Mouse (Mus musculus) right cerebral cortex, postnatal 10 days (tissue): Measurements from ENCODE around the gene Crat.
"Not testable (repeated sequence)": the region's sequence is repeated elsewhere in the genome, so short reads cannot be mapped to it uniquely, and the experiment has no call there.

Source experiments
- DNase-seq, 2 experiments: peaks; one replicate each; pipeline ENCODE4 v3.0.0; 2021; ENCODE audit warnings: low spot score in 2 of 2

Gene Crat

DNA sequence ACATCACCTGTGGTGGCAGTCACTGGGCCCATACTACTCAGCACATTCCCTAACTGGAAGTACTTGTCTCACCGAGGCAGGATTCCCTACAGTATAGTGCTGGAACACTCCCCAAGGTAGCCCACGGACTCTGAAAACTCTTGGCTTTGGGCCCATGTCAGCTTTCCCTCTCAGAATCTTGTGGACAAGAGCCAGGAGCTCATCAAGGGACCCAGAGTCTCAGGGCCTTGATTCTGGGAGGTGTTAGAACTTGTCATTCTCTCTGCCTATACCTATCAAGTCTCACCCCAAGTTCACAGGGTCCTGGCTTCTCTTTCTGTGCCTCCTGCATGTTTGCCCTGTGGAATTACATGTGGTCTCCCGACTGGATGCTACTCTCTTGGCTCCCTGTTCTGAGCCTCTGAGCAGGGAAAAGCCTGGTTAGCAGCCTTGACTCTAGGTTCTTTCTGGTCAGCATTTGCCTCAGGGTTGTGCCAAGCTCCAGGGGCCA is 24.6 kb upstream of the Crat start:
- DNase-seq: no peak

DNA sequence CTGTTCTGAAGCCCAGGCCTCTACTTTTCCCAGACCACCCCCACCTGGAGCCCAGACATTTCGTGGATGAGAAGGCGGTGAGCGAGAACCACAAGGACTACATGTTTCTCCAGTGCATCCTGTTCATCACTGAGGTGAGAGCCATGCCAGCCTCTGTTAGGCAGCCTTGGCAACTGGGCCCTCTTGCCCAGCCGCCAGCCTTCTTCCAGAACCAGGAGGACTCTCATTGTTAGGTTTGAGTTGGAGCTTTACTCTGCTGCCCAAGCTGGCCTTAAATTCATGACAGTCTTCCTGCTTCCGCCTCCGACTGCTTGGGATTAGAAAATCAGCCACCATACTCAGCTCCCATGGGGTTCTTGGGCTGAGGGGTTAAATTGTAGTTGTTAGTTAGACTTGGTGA is 24.0 kb upstream of the Crat start:
- DNase-seq: no peak

DNA sequence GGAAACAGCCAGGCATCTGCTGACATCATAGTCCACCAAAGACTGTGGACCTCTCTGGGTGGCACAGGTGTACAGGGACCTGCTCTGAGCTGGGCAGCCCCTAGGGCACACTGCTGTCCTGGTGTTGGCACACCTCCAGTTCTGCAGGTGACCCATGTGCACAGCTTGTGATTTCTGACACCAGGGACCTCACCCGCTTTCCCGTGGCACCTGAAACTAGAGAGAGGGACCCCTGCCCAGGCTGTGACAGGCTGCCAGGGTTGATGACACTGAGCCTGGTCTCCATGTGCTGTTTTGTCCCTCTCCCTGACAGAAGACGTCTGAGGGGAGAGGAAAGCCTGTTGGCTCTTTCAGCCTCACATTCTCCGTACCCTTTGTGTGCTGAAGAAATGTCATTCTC is 22.2 kb upstream of the Crat start:
- DNase-seq: no peak

DNA sequence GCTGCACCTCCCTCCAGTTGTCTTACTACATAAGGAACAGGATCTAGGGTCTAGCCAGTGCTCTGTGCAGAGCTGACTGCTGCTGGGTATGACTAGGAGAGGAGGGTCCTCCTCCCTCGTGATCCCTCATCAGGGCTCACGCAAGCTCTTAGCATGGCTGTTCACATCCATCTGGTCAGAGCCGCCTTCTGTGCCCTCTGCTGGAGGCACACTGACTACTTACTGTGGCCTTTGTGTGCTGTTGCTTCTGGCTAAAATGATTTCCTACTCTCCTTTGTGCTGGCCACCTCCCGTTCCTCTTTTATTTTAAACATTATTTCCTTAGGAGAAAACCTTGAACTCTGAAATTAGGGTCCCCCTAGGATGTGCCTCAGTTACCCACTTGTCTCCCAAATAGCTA is 21.2 kb upstream of the Crat start:
- DNase-seq: no peak

DNA sequence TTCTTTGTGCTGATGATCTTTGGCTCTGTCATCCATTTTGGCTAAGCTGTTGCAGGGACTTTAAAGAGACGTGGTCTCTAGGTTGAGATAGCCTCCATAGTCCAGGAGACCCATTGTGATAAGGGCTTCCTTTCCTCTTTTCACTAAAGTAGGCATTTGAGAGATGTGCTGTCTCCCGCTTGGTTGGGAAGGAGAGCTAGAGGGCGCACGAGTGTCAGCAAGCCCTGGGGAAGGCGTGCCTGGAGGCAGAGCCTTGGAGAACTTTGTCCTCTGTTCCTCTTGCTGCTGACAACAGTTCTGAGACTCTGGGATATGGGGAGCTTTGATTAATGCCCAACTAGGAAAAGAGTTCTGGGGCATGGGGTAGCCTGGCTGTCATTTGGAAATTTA is 20.5 kb upstream of the Crat start:
- DNase-seq: no peak

DNA sequence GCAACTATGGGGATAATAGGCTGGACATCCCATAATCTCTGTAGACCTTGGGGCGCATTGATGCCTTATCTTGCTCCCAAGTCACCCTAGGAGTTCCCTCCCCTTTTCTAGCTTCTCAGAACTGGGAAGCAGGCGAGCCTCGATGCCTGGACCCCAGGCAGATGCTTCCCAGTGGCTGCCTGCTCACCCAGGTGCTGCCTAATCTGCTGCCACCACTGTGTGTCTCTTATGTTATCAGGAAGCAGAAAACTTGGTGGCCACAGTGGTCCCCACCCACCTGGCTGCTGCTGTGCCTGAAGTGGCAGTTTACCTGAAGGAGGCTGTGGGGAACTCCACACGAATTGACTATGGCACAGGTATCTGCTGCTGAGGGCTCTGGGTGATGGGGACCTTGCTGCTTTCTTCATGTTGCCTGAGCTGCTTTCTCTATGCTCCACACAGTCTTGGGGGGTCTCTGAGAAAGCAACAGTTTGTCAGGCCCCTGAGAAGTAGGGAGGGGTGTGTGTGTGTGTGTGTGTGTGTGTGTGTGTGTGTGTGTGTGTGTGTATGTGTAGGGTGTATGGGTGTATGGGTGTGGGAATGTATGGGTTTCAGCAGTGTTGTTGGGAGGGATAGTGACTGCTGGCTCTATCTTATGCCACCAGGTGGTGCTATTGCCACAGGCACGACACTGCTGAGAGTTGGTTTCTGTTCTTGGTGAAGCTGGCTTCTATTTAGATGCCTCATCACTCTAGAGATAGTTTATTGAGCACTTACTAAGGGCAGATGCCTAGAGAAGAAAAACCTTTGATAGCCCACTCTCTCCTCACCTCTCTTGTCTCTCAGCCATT is 19.9 kb upstream of the Crat start:
- DNase-seq: peak; percentile 79 to 81

DNA sequence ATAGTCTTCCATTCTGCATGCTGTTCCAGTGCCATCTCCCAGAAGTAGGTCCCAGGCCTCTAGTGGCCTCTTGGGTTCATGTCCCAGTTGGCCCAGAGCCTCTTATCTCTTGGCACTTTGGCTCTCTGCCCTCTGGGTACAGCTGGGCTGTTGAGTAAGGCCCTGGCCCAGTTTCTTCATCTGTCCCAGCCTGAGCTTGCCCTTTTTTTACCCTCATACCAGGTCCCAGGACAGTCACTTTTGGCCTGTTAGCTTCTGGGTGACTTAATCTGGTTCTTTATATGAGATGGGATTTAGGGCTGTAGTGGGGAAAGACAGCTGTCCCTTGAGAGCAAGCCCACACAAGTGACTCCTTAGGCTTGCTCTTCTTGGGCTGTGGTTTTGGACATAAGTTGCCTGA is 13.5 kb upstream of the Crat start:
- no peak for DNase-seq

DNA sequence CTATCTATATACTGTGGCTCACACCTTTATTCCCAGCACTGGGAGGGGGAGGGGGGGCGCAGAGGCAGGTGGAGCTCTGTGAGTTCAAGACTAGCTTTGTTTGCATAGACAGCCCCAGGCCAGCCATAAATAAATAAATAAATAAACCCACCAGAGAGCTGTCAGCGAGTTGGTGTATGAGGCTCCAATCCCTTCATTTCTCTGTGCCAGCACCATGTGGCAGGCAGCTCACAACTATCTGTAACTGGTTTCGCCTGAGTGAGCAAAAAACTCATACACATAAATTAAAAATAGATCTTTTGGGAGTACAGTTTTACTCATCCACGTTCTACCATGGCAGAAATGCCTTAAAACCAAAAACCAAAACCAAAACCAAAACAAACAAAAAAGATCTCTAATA is 5.8 kb upstream of the Crat start:
- no peak for DNase-seq

DNA sequence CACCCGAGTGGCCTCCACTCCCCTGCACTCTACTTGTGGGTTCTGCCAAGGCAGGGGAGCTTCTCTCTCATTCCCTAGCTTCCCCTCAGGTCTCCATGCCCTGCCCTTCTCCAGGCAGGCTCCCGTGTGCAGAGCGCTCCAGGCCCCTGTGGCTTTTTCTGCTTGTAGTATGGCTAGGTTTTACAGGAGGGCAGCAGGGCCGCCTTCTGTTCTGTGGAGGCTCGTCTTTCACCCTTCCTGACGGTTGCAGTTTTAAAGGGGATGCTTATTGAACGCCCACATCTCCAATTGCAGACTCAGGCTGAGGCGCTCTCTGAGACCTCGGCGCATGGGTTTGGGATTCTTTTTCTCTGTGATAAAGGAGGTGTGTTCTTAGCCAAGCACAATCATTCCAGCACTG is 3.5 kb upstream of the Crat start:
- no peak for DNase-seq

DNA sequence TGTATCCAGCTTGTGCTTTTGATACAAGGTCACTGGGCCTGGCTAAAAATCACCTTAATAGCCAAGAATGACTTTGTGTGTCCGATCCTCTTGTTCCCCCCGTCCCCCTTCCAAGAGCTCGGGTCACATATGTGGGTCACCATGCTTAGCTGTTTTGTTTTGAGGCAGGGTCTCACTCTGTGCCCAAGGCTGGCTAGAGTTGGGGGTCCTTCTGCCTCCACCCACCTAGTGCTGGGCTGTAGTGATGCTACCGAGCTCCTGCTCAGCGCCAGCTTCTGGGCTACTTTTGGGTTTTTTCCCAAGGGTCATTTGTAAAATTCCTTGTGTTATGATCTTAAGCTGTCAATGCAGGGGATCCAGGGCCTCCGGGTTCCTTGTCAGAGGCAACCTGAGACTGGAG is 2.6 kb upstream of the Crat start:
- no peak for DNase-seq

DNA sequence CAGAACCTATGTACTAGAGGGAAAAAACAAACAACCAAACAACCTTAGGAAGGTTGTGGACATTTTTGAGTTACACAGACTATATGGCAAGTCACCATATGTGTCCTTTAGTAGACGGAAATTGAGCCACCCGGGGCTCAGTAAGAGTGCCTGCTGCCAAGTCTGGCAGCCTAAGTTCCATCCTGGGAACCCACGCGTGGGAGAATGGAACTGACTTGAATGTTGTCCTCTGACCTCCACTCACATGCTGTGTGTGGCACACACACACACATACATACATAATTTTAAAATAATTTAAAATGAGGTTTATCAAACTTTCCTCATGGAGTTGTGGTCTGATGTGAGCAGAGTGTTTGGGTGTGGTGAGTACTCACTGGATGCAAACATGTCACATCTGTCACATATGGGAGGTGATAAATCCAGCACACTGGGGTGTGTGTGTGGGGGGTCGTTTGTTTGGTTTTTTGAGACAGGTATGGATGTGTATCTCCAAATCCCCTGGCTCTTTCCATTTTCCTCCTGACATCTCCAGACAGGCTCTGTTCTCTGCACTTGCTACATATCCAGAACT is 2.1 kb upstream of the Crat start:
- DNase-seq: no peak

DNA sequence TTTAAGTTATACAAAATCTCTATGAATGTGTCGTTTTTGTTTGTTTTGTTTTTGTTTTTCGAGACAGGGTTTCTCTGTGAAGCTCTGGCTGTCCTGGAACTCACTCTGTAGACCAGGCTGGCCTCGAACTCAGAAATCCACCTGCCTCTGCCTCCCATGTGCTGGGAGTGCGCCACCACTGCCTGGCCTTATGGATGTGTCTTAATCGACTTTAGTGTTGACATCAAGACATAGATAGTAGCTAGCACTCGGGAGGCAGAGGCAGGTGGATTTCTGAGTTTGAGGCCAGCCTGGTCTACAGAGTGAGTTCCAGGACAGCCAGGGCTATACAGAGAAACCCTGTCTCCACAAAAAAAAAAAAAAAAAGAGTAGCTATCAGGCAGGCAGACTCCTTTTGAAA is 1.5 kb upstream of the Crat start:
- DNase-seq: not testable (repeated sequence)

DNA sequence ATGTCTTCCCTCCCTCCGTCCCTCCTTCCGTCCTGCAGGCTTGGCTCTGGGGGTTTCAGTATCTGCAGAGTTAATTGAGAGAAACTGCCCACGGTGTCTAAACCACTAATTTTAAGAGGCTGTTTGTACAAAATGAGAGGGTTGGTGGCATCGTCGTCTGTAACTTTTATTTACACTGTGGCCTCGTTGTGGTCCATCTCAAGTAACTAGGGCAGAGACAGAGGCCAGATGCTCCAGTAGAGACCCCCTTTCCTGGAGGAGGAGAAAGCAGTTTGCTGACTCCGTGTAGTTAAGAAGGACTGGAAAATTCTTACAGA is 994 bp upstream of the Crat start:
- DNase-seq: no peak

DNA sequence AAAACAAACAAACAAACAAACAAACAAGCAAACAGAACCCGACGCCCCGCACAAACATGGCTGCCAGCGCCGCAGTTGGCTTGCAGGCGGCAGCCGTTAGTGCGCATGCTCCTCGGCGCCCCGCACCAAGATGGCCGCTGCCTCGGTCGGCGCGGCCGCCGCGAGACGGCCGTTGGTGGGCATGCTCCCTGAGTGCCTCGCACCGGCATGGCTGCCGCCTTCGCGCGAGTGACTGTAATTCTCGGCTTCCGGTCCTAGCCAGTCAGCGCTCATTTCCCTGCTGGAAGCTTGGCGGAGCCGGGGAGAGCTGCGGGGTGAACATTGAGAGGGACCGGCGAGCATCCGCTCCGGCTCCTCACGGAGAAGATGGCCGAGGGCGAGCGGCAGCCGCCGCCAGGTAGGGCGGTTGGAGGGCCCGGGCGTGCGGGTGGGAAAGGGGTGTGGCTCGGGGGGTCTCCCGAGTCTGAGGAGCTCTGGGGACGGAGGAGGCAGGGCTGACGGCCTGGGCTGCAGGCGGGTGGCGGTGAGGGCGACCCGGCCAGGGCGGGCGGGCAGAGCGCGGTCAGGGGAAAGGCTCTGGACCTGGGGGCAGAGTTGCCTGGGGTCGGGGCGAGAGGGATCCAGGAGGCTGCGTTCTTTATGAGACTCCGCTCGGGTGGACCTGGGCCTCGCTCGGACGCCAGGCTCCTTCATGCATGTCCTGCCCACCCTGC is 479 bp upstream of the Crat start, which contains the start of gene Ptpa:
Gene Ptpa (plus strand): TSS at position 104 of the 713 bp plus-strand sequence.
- peak; percentile 96 for DNase-seq

DNA sequence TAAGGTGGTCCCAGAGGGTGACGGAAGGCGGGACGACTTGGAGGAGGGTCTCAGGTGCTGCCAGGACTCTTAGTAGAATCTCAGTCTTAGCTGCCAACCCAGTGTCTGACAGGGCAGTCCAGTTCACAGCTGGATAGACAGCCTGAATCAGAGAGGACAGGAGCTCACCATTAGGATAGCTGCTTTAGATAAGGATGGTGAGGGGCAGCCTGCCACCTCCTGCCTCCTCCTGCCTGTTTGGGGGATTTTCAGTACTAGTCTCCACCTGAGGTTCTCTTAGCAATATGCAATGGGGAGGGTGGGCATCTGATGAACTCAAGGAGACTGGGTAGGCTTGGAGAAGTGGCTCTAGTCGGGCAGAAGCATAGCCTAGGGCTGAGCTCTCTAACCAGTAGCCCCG is 932 bp downstream of the Crat start:
- no peak for DNase-seq

DNA sequence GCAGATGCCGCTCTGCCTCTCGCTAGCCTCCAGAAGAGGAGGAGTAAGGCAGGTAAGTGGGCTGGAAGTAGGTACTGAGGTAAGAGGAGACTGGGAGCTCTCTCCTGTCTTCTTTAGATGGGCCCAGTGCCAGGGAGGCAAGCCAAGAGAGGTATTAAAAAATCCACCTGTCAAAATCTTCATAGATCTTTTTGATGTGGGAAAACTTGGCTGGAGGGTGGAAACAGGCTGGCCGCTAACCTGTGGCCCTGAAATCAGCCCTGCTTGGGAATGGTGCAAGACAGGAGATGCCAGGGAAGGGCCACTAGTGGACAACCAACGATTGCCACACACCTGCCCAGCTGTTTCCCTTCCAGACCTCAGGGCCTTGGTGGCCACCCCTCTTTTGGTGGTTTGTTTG is 1.5 kb downstream of the Crat start:
- peak in 1 of 2 experiments; percentile 51 for DNase-seq

DNA sequence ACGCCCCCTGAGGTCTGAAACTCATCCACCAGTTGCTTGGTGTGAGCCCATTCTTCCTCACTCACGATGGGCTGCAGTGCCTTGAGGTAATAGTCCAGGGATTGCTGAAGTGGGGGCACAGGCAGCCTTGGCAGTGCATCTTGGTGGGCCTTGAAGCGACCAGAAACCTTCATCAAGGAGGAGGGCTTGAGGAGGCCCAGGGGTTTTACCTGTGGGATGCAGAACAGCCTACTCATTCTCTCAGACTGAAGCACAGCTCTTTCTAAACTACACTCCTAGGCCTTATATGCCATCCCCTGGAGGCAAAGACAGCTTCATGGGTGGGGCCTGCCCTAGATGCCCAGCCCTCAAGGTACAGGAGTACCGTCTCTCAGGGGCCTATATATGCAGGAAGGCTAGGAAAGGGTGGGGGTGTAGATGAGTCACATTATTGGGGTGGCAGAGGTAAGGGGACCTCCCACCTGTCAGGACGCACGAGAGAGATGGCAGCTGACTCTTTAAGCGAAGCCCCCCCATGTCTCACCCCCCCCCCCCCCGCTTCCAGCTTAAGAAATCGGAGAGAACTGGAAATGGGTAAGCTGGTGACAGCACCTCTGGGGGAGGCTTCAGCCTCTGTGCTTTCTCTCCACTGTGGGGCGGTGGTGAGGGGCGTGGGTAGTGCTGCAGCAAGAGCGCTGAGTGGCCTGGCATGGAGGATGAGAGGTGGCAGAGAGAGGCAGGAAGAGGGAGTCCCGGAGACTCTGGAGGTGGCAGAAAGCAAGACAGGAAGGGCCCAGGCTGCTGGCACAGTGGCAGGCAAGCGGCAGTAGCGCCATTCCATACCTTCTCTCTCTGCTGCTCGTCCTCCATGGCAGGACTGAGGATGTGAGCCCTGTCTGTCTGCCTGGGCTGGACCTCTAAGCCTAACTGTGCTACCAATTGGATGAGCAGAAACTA is 2.3 kb downstream of the Crat start:
- DNase-seq: peak; percentile 62 to 63

DNA sequence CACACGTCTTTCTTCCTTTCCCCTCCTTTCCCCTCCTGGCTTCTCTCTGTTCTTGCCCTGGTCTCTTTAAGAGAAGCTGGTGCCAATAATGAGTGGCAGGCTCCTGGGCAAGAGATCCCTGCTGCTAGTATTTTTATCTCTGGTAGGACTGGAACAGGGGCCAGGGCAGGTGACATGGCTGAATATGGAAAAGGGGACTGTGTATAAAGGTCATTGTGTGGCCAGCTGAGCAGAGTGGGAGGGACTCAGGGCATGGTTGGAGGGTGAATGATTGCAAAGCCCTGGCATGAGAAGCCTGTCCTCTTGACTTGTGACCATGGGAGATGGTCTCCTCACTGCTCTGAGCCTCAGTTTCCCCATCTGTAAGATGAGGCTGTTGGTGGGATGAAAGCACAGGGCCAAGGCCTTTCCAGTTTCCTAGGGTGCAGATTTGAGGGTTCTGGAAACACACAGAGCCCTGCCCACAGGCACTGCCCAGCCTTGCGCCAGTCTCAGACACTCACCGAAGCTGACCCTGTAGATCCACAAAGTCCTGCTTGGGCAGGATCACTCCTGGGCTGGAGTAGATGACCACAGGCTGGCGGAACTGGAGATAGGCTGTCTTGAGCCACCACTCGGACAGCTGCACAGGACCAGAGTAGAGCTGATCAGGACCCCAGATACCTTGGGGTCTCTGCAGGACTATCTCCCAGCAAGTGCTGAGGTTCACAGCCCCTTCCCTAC is 6.0 kb downstream of the Crat start:
- no peak for DNase-seq

DNA sequence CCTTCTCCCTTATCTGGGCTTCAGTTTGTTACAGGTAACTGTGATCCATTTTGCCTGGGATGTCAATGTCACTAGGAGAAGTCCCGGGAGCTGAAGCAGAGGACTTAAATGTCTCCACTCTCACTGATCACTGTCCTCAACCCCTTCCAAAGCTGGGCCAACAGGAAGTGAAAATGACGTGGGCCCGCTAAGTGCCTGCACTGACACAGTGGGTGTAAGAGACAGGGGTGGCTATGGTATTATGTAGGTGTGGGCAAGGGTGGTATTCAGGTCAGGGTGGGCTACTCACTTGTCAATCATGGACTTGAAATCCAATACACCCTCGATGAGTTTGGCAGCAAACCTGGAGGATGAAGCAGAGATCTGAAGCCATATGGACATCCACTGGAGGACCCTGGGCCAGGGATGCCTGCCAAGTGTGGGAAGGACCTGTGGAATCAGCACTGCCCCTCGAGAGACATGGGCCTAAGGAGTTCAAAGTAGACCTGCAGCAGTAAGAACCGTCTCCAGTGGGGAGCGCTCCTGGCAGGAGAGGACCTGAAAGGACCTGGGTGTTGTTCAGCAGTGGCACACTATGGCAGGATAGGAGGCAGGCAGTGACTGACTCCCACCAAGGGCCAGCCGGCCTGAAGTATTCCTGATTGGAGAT is 7.0 kb downstream of the Crat start:
- peak in 1 of 2 experiments; percentile 35 for DNase-seq

DNA sequence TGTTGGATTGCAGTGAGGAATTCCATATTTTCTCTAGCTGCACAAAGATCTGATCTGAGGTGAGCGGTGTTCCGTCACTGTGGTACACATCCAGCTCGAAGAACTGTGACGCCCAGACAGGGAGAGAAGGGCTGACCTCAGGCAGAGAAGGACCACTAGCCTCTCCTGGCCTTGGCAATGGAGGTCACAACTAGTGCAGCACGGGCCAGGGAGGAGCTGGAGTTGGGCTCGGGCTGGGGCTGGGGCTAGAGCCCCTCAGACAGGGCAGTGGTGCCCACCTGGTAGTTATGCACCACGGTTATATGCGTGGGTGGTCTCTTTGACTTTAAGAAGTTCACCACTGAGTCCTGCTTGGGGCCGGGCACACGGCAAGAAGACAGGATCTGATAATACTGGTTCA is 7.8 kb downstream of the Crat start:
- DNase-seq: peak in 1 of 2 experiments; percentile 31

DNA sequence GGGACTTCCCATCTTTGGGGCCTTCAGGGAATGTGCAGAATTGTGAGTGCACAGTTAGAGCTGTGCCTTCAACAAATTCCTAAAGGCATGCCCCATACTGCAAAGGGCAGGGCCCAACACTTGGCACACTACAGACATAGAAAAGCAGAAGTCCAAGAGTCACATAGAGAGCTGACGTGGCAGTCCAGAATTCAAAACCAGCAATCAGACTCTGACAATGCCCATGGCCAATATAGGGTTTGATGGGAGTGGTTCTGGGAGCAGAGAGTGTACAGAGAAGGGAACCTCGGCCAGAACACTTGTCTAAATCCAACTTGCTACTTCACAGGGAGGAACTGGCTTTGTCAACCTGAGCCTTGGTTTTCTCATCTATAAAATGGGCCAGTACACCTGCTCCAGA is 8.4 kb downstream of the Crat start:
- DNase-seq: peak in 1 of 2 experiments; percentile 33
